Mouse (Mus musculus): ENCODE measurements around the gene Tiam1.

Gene Tiam1

GRCm38 (mm10) chr16:89831172-89831571 lies 312.4 kb downstream of the Tiam1 start:
- peak; percentile 77 for DNase-seq

GRCm38 (mm10) chr16:89830221-89830648 lies 313.3 kb downstream of the Tiam1 start:
- DNase-seq: no peak

GRCm38 (mm10) chr16:89827496-89828125 lies 316.0 kb downstream of the Tiam1 start:
- DNase-seq: no peak

GRCm38 (mm10) chr16:89825875-89826274 lies 317.7 kb downstream of the Tiam1 start:
- no peak for DNase-seq

GRCm38 (mm10) chr16:89822882-89823281 lies 320.7 kb downstream of the Tiam1 start:
- no peak for DNase-seq

GRCm38 (mm10) chr16:89818661-89819060 lies 324.9 kb downstream of the Tiam1 start:
- DNase-seq: no peak

- peak; percentile 65 for DNase-seq
Observed at GRCm38 (mm10) chr16:89817861-89818630, 325.5 kb downstream of the Tiam1 start.

- no peak for DNase-seq
Observed at GRCm38 (mm10) chr16:89817301-89817700, 326.3 kb downstream of the Tiam1 start.

- DNase-seq: peak; percentile 56
Observed at GRCm38 (mm10) chr16:89816506-89817172, 326.9 kb downstream of the Tiam1 start.

GRCm38 (mm10) chr16:89813536-89813935 lies 330.0 kb downstream of the Tiam1 start:
- DNase-seq: no peak

- DNase-seq: no peak
Observed at GRCm38 (mm10) chr16:89812891-89813290, 330.7 kb downstream of the Tiam1 start.

- DNase-seq: no peak
Observed at GRCm38 (mm10) chr16:89810398-89810797, 333.2 kb downstream of the Tiam1 start.

GRCm38 (mm10) chr16:89808168-89808567 lies 335.4 kb downstream of the Tiam1 start:
- no peak for DNase-seq

GRCm38 (mm10) chr16:89805946-89806345 lies 337.6 kb downstream of the Tiam1 start:
- DNase-seq: no peak

- DNase-seq: no peak
Observed at GRCm38 (mm10) chr16:89805210-89805609, 338.4 kb downstream of the Tiam1 start.

- no peak for DNase-seq
Observed at GRCm38 (mm10) chr16:89801493-89801892, 342.1 kb downstream of the Tiam1 start.

- no peak for DNase-seq
Observed at GRCm38 (mm10) chr16:89799772-89800171, 343.8 kb downstream of the Tiam1 start.

GRCm38 (mm10) chr16:89796566-89796965 lies 347.0 kb downstream of the Tiam1 start:
- DNase-seq: no peak

GRCm38 (mm10) chr16:89789792-89790434 lies 353.7 kb downstream of the Tiam1 start:
- no peak for DNase-seq

- DNase-seq: no peak
Observed at GRCm38 (mm10) chr16:89785795-89786194, 357.8 kb downstream of the Tiam1 start.

GRCm38 (mm10) chr16:89779705-89780104 lies 363.9 kb downstream of the Tiam1 start:
- no peak for DNase-seq

- DNase-seq: no peak
Observed at GRCm38 (mm10) chr16:89777450-89777849, 366.1 kb downstream of the Tiam1 start.

- no peak for DNase-seq
Observed at GRCm38 (mm10) chr16:89774553-89774913, 369.0 kb downstream of the Tiam1 start.
